Mouse (Mus musculus) heart, postnatal 0 days (tissue): Measurements from ENCODE around the gene Baz2b. TPM values are rescaled to one million over a fixed set of nuclear protein-coding genes. Genes with fewer than 3 reads are reported as not detected.
"Not testable (repeated sequence)": the region's sequence is repeated elsewhere in the genome, so short reads cannot be mapped to it uniquely, and the experiment has no call there.

ENCODE experiments used
- ATAC-seq: fragments of 200-750 bp; cut with Nextera tagmentation; 2 replicates; pipeline ENCODE4 v1.8.0; 2017; ENCODE audit warnings: low read depth, moderate number of reproducible peaks, moderate library complexity; ENCODE audit not compliant: insufficient read depth
- DNase-seq: peaks from one replicate; pipeline ENCODE4 v3.0.0-alpha.2; 2016; ENCODE audit warnings: low spot score
- H3K27ac ChIP-seq: fragments of 300-500 bp; sonication (generic); 2 replicates; pipeline ENCODE4 v1.5.1; 2014; ENCODE audit warnings: low read depth, mild to moderate bottlenecking
- H3K27me3 ChIP-seq: fragments of 300-500 bp; sonication (generic); 2 replicates; pipeline ENCODE4 v1.6.1; 2014; ENCODE audit warnings: low read length, mixed read lengths; ENCODE audit not compliant: control insufficient read depth, insufficient read depth
- H3K36me3 ChIP-seq: fragments of 300-500 bp; sonication (generic); replicated peaks from 2 replicates; pipeline ENCODE4 v1.6.1; 2014; ENCODE audit warnings: low read length, mixed read lengths; ENCODE audit not compliant: control insufficient read depth, insufficient read depth
- H3K4me1 ChIP-seq: fragments of 300-500 bp; sonication (generic); 2 replicates; pipeline ENCODE4 v1.6.1; 2014; ENCODE audit warnings: antibody characterized with exemption; ENCODE audit not compliant: control insufficient read depth, insufficient read depth
- H3K4me2 ChIP-seq: fragments of 300-500 bp; sonication (generic); 2 replicates; pipeline ENCODE4 v1.6.1; 2014; ENCODE audit warnings: low read depth, mild to moderate bottlenecking, low read length, moderate library complexity
- H3K4me3 ChIP-seq: fragments of 300-500 bp; sonication (generic); 2 replicates; pipeline ENCODE4 v1.5.1; 2014; ENCODE audit warnings: low read depth, low read length
- H3K9ac ChIP-seq: fragments of 300-500 bp; sonication (generic); replicated peaks from 2 replicates; pipeline ENCODE4 v1.6.1; 2014; ENCODE audit warnings: low read depth, low read length, mixed read lengths
- H3K9me3 ChIP-seq: fragments of 300-500 bp; sonication (generic); replicated peaks from 2 replicates; pipeline ENCODE4 v1.6.1; 2016; ENCODE audit warnings: low read length; ENCODE audit not compliant: control insufficient read depth
- CTCF ChIP-seq: IDR thresholded peaks from 2 replicates; pipeline ENCODE4 v1.5.1; 2016; ENCODE audit warnings: antibody characterized with exemption, control low read depth, low read depth
- EP300 ChIP-seq: IDR thresholded peaks from 2 replicates; pipeline ENCODE4 v1.6.1; 2016; ENCODE audit warnings: antibody characterized with exemption, low read depth
- WGBS: fragments of 180-500 bp; shearing (Covaris S2); extraction: QIAGEN DNeasy Blood & Tissue Kit; methylation state at CpG from one replicate; pipeline ENCODE4 v1.1.7; 2014; 5-methylcytosine and 5-hydroxymethylcytosine counted together
- polyA plus RNA-seq: library from polyadenylated mRNA; unstranded; fragments of >200 nt; fragmentation: Nextera tagmentation; extraction: Ambion mirVana; gene quantifications from 2 replicates; pipeline ENCODE4 v1.2.1, GENCODE M21; 2015
- total RNA-seq: library from RNA; depleted of rRNA; stranded (reverse); fragments of >200 nt; gene quantifications from 2 replicates; pipeline ENCODE4 v1.2.3, GENCODE M21; 2014; ENCODE audit warnings: low replicate concordance

Baz2b gene
- total and polyA plus RNA-seq, 2 experiments from 2014 or later = 40.3 to 46.2 TPM

DNA sequence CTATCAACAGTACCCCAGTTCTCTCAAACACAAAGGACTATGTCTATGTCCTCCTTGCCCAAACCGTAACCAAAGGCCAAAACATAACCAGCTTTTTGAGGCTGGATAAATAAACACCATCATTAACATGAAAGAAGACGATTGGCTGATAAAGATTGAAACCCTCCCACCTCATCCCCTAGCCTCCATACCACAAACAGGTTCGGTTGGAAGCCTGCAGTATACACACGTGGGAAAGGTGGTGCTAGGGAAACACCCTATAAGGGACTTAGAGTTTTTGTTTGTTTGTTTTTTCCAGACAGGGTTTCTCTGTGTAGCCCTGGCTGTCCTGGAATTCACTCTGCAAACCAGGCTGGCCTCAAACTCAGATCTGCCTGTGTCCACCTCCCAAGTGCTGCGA lies 66.3 kb downstream of the Baz2b start:
- 58% methylated on average over 5 of the region's 5 CpGs for WGBS
- no peak overlapping the region for H3K9ac ChIP-seq
- H3K4me2 ChIP-seq = no peak overlapping the region
- TF ChIP-seq EP300 (no peak), CTCF (no peak)
- H3K27ac ChIP-seq = no peak overlapping the region
- H3K27me3 ChIP-seq = no peaks in the 10 kb centered on the region
- H3K9me3 ChIP-seq = no peaks in the 10 kb centered on the region
- DNase-seq = no peak
- 0 out of 2 replicates have a peak, but pooled peaks cover 7% of the 10 kb centered on the region for H3K4me1 ChIP-seq
- no peak overlapping the region for H3K4me3 ChIP-seq
- no peak for ATAC-seq
- no peaks in the 10 kb centered on the region for H3K36me3 ChIP-seq

DNA sequence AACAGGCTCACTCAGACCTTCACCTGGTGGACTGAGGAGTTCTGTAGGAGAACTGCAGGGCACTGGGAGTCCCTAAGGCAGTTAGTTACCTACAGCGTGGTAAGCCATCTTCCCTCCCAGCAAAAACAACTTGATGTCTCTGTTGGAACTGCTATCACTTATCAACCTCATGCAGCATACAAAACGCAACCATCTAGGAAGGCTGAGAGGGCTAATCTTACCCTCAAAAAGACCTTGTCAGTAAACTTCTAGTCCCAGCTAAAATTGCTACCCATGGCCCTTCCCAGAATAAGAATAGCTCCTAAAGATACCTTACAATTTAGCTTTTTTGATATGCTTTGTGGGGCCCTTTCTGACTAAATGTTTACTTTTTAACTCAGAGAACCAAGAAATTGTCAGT lies 67.4 kb downstream of the Baz2b start:
- Histone ChIP-seq H3K9ac (no peak overlapping the region), H3K4me2 (no peak overlapping the region), H3K36me3 (no peaks in the 10 kb centered on the region), H3K27ac (no peak overlapping the region), H3K9me3 (no peaks in the 10 kb centered on the region), H3K27me3 (no peaks in the 10 kb centered on the region), H3K4me1 (0 out of 2 replicates have a peak, but pooled peaks cover 7% of the 10 kb centered on the region), H3K4me3 (no peak overlapping the region)
- DNase-seq (no peak), ATAC-seq (no peak)
- 66% methylated on average over 2 of the region's 2 CpGs for WGBS
- TF ChIP-seq EP300 (no peak), CTCF (no peak)

DNA sequence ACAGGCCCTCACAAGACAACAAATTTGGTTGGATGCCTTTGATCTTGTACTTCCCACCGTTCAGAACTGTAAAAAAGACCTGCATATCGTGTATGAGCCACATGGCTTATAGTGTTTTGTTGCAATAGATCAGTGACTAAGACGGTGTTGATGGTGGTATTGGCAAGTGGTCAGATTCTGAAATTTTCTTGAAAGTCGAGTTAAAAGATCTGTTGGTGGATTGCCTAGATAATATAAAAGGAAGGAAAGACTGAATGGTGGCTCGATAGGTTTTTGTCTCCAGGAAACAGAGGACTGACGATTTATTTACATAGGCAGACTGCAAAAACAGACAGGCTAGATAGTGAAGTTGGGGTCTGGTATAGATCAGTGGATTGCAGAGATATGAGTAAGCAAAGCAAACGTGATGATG lies 70.9 kb downstream of the Baz2b start:
- Histone ChIP-seq H3K4me2 (no peak overlapping the region), H3K27ac (no peak overlapping the region), H3K27me3 (no peaks in the 10 kb centered on the region), H3K4me1 (no peaks in the 10 kb centered on the region), H3K9me3 (no peaks in the 10 kb centered on the region), H3K36me3 (no peaks in the 10 kb centered on the region), H3K9ac (no peak overlapping the region), H3K4me3 (no peak overlapping the region)
- DNase-seq (no peak), ATAC-seq (no peak)
- TF ChIP-seq EP300 (no peak), CTCF (no peak)
- 29% methylated on average over 7 of the region's 7 CpGs for WGBS

DNA sequence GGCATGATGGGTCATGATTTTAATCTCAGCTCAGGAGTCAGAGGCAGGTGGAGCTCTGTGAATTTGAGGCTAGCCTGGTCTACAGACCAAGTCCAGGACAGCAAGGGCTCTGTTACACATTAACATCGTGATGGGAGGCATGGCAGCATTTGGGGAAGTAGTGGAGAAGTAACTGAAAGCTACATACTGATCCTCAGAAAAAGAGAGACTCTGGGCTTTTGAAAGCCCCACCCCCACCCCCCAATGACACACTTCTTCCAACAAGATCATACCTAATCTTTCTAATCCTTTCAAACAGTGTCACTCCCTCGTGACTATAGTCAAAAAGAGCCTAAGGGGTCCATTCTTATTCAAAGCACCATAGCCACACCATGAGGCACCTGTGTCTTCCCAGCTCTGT lies 73.8 kb downstream of the Baz2b start:
- Histone ChIP-seq H3K4me3 (no peak overlapping the region), H3K9me3 (no peaks in the 10 kb centered on the region), H3K27ac (no peak overlapping the region), H3K9ac (no peak overlapping the region), H3K4me2 (no peak overlapping the region), H3K36me3 (no peaks in the 10 kb centered on the region), H3K27me3 (no peaks in the 10 kb centered on the region), H3K4me1 (no peaks in the 10 kb centered on the region)
- 66% methylated on average over 2 of the region's 2 CpGs for WGBS
- TF ChIP-seq EP300 (no peak), CTCF (no peak)
- no peak for DNase-seq
- ATAC-seq = no peak

DNA sequence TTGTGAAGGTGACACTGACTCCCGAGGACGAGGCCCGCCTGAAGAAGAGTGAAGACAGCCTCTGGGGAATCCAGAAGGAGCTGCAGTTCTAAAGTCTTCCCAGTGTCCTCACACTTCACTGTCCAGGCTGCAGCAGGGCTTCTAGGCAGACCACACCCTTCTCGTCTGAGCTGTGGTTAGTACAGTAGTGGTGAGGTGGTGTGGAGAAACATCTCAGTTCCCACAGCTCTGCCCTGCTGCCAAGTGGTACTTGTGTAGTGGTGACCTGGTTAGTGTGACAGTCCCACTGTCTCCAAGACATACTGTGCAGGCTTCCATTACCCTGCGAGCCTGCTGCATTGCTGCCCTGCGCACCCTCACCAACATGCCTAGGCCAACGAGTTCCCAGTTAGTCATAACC lies 74.7 kb downstream of the Baz2b start:
- WGBS = 87% methylated on average over 7 of the region's 7 CpGs
- not testable (repeated sequence) for H3K9ac ChIP-seq, H3K27me3 ChIP-seq, H3K9me3 ChIP-seq, DNase-seq, H3K27ac ChIP-seq, H3K4me1 ChIP-seq, ATAC-seq, H3K4me3 ChIP-seq, H3K4me2 ChIP-seq, H3K36me3 ChIP-seq

DNA sequence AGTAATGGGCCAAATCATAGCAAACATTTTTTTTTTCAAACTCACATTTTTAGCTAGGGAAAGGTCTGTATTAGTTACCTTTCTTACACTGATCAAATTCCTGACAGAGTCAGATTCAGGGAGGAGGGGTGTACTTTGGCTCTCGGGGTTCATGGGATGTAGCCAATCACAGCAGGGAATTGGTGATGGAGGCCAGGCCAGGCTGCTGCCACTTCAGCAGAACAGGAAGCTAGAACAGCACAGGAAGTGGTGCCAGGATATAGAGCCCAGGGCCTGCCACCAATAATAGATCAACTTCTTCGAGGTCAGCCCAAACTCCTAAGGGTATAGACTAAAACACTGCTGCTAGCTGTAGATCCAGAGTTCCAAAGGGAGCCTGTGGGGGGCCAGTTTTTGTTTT lies 76.6 kb downstream of the Baz2b start:
- no peaks in the 10 kb centered on the region for H3K27me3 ChIP-seq
- WGBS = 65% methylated on average over 2 of the region's 2 CpGs
- DNase-seq = no peak
- no peak overlapping the region for H3K4me3 ChIP-seq
- no peak overlapping the region for H3K27ac ChIP-seq
- H3K9me3 ChIP-seq = no peaks in the 10 kb centered on the region
- no peak overlapping the region for H3K9ac ChIP-seq
- H3K4me1 ChIP-seq = no peaks in the 10 kb centered on the region
- no peak for ATAC-seq
- H3K4me2 ChIP-seq = no peak overlapping the region
- H3K36me3 ChIP-seq = no peaks in the 10 kb centered on the region
- TF ChIP-seq EP300 = no peak
- TF ChIP-seq CTCF = no peak
